Mouse (Mus musculus) C2C12 (cell line): ENCODE measurements at regions not wholly inside any gene's neighbourhood (a gene's known extent, or its start where the extent isn't known, plus 50 kb on each side); places are given as distances from the start of the nearest gene placed in this dataset.
"Not testable (repeated sequence)": the region's sequence is repeated elsewhere in the genome, so short reads cannot be mapped to it uniquely, and the experiment has no call there.

Experiments used
- H3K27me3 ChIP-seq: one replicate; pipeline ENCODE4 v1.6.1; 2011; ENCODE audit not compliant: control insufficient read depth, insufficient read depth, insufficient read length
- H3K36me3 ChIP-seq: one replicate; pipeline ENCODE4 v1.6.1; 2011; ENCODE audit not compliant: control insufficient read depth, insufficient read depth
- H3K4me3 ChIP-seq: one replicate; pipeline ENCODE4 v1.5.1; 2011; ENCODE audit warnings: mild to moderate bottlenecking, control low read depth; ENCODE audit not compliant: poor library complexity, insufficient read depth, severe bottlenecking
- H3K79me2 ChIP-seq: one replicate; pipeline ENCODE4 v1.6.1; 2011; ENCODE audit not compliant: control insufficient read depth, insufficient read depth
- H3K79me3 ChIP-seq: one replicate; pipeline ENCODE4 v1.6.1; 2011; ENCODE audit warnings: low read depth, control low read depth
- H3ac ChIP-seq: one replicate; pipeline ENCODE3; 2011; ENCODE audit warnings: low read depth; ENCODE audit not compliant: control insufficient read depth, insufficient read length
- CEBPB ChIP-seq: IDR thresholded peaks from one replicate; pipeline ENCODE4 v1.6.1; 2011; ENCODE audit warnings: low read depth, mild to moderate bottlenecking, control low read depth, moderate library complexity
- CTCF ChIP-seq: IDR thresholded peaks from one replicate; pipeline ENCODE4 v1.5.1; 2011; ENCODE audit not compliant: control insufficient read depth, insufficient read depth, insufficient read length
- FOSL1 ChIP-seq: IDR thresholded peaks from one replicate; pipeline ENCODE4 v1.8.0; 2011; ENCODE audit warnings: mild to moderate bottlenecking, low read length; ENCODE audit not compliant: poor library complexity, insufficient read depth, severe bottlenecking
- MAX ChIP-seq: IDR thresholded peaks from one replicate; pipeline ENCODE4 v1.6.1; 2011; ENCODE audit warnings: mild to moderate bottlenecking, control low read depth
- MYOD1 ChIP-seq: IDR thresholded peaks from one replicate; pipeline ENCODE4 v1.6.1; 2011; ENCODE audit warnings: low read depth; ENCODE audit not compliant: control insufficient read depth, insufficient read length
- MYOG ChIP-seq: IDR thresholded peaks from one replicate; pipeline ENCODE4 v1.6.1; 2011; ENCODE audit not compliant: control insufficient read depth, insufficient read length; ENCODE audit errors: extremely low read depth
- USF1 ChIP-seq: IDR thresholded peaks from one replicate; pipeline ENCODE4 v1.6.1; 2011; ENCODE audit warnings: low read depth, mild to moderate bottlenecking, control low read depth, moderate library complexity

- Histone ChIP-seq H3K4me3 (no peak overlapping the region), H3K36me3 (no peaks in the 10 kb centered on the region), H3K79me3 (no peaks in the 10 kb centered on the region), H3ac (no peak overlapping the region), H3K27me3 (no peaks in the 10 kb centered on the region), H3K79me2 (no peaks in the 10 kb centered on the region)
- TF ChIP-seq MYOG (no peak), MYOD1 (no peak), CEBPB (no peak), MAX (no peak), CTCF (no peak), FOSL1 (no peak), USF1 (no peak)
These were observed 165.4 kb upstream of the Tbl1xr1 start for GRCm38 (mm10) chr3:21911071-21911470.

- Histone ChIP-seq H3ac (no peak overlapping the region), H3K79me2 (no peaks in the 10 kb centered on the region), H3K27me3 (no peaks in the 10 kb centered on the region), H3K4me3 (no peak overlapping the region), H3K36me3 (no peaks in the 10 kb centered on the region), H3K79me3 (no peaks in the 10 kb centered on the region)
- TF ChIP-seq MYOD1 (no peak), MYOG (no peak), CTCF (no peak)
These were observed 159.1 kb upstream of the Tbl1xr1 start for GRCm38 (mm10) chr3:21917228-21917910.

- H3ac ChIP-seq: no peak overlapping the region
- no peaks in the 10 kb centered on the region for H3K36me3 ChIP-seq
These were observed 158.0 kb upstream of the Tbl1xr1 start for GRCm38 (mm10) chr3:21918431-21918830.

GRCm38 (mm10) chr3:21919931-21920330, 156.5 kb upstream of the Tbl1xr1 start:
- H3K27me3 ChIP-seq: no peaks in the 10 kb centered on the region
- TF ChIP-seq USF1 (no peak), MYOG (no peak), FOSL1 (no peak), MAX (no peak), CEBPB (no peak), CTCF (no peak), MYOD1 (no peak)
- H3K79me2 ChIP-seq: no peaks in the 10 kb centered on the region
- H3K4me3 ChIP-seq: no peak overlapping the region
- no peaks in the 10 kb centered on the region for H3K36me3 ChIP-seq
- H3K79me3 ChIP-seq: no peaks in the 10 kb centered on the region
- no peak overlapping the region for H3ac ChIP-seq

More at GRCm38 (mm10) chr3:21918431-21918830, 158.0 kb upstream of the Tbl1xr1 start:
- no peaks in the 10 kb centered on the region for H3K79me3 ChIP-seq
- no peaks in the 10 kb centered on the region for H3K27me3 ChIP-seq
- no peak for TF ChIP-seq FOSL1
- no peak for TF ChIP-seq CEBPB
- no peak for TF ChIP-seq MAX
- no peak for TF ChIP-seq MYOG
- TF ChIP-seq USF1: no peak
- TF ChIP-seq CTCF: no peak
- no peak for TF ChIP-seq MYOD1
- H3K4me3 ChIP-seq: no peak overlapping the region
- no peaks in the 10 kb centered on the region for H3K79me2 ChIP-seq

GRCm38 (mm10) chr3:21931951-21932350, 144.5 kb upstream of the Tbl1xr1 start:
- H3K79me3 ChIP-seq: no peaks in the 10 kb centered on the region
- no peak overlapping the region for H3ac ChIP-seq
- TF ChIP-seq MYOD1 (no peak), CEBPB (no peak), MYOG (no peak), USF1 (no peak), CTCF (no peak), FOSL1 (no peak)
- no peak overlapping the region for H3K4me3 ChIP-seq
- H3K27me3 ChIP-seq: no peaks in the 10 kb centered on the region
- no peaks in the 10 kb centered on the region for H3K79me2 ChIP-seq
- no peaks in the 10 kb centered on the region for H3K36me3 ChIP-seq

- not testable (repeated sequence) for H3ac ChIP-seq, H3K4me3 ChIP-seq, H3K27me3 ChIP-seq, H3K36me3 ChIP-seq, H3K79me2 ChIP-seq, H3K79me3 ChIP-seq
These were observed 143.8 kb upstream of the Tbl1xr1 start for GRCm38 (mm10) chr3:21932696-21933095.
